Mouse (Mus musculus) kidney, adult 2 months (tissue): ENCODE results near the gene Cd33. TPM values are rescaled to one million over a fixed set of nuclear protein-coding genes. Genes with fewer than 3 reads are reported as not detected.

ENCODE experiments used
- DNase-seq: peaks from one replicate; pipeline ENCODE4 v3.0.0; 2021
- H3K27ac ChIP-seq: fragments of 200-500 bp; 2 replicates; pipeline ENCODE4 v1.5.1; 2012; ENCODE audit warnings: low read depth, low read length, control low read depth, inconsistent platforms; ENCODE audit not compliant: insufficient read depth
- H3K27me3 ChIP-seq: fragments of 200-500 bp; replicated peaks from 2 replicates; pipeline ENCODE4 v1.6.1; 2012; ENCODE audit warnings: mild to moderate bottlenecking, moderate library complexity, low read length, inconsistent platforms; ENCODE audit not compliant: control insufficient read depth, insufficient read depth
- H3K36me3 ChIP-seq: fragments of 200-500 bp; 2 replicates; pipeline ENCODE4 v1.6.1; 2012; ENCODE audit warnings: mild to moderate bottlenecking, moderate library complexity, low read length, inconsistent platforms; ENCODE audit not compliant: control insufficient read depth, insufficient read depth
- H3K4me1 ChIP-seq: fragments of 200-500 bp; 2 replicates; pipeline ENCODE4 v1.6.1; 2011; ENCODE audit warnings: low read length; ENCODE audit not compliant: control insufficient read depth, insufficient read depth
- H3K4me3 ChIP-seq: fragments of 200-500 bp; 2 replicates; pipeline ENCODE4 v1.5.1; 2011; ENCODE audit warnings: mild to moderate bottlenecking, low read depth, low read length, control low read depth; ENCODE audit not compliant: insufficient read depth
- CTCF ChIP-seq: fragments of 200-500 bp; conservative IDR thresholded peaks from 2 replicates; pipeline ENCODE4 v1.5.1; 2011; ENCODE audit warnings: low read depth, mild to moderate bottlenecking, control low read depth, low read length, moderate library complexity, mixed read lengths; ENCODE audit not compliant: insufficient read depth, insufficient read length
- POLR2A ChIP-seq: fragments of 200-500 bp; IDR thresholded peaks from one replicate; pipeline ENCODE4 v1.6.1; 2011; ENCODE audit warnings: low read depth, low read length, control low read depth
- WGBS: fragments of 180-500 bp; shearing (Covaris S2); methylation state at CpG from one replicate; pipeline ENCODE4 v1.1.7; 2018; 5-methylcytosine and 5-hydroxymethylcytosine counted together
- polyA plus RNA-seq: library from polyadenylated mRNA; depleted of rRNA; stranded (reverse); fragments of >200 nt; gene quantifications from 2 replicates; pipeline ENCODE4 v1.2.3, GENCODE M21; 2012

The Cd33 gene
- polyA plus RNA-seq, 1 experiment = 3.9 TPM

GRCm38 (mm10) chr7:43545656-43546545 is 1.7 kb upstream of the Cd33 start:
- H3K36me3 ChIP-seq = no peaks in the 10 kb centered on the region
- H3K27me3 ChIP-seq = no peaks in the 10 kb centered on the region
- H3K4me1 ChIP-seq = no peaks in the 10 kb centered on the region
- no peak overlapping the region for H3K27ac ChIP-seq
- TF ChIP-seq CTCF (no peak), POLR2A (no peak)
- WGBS = 34% methylated on average over 7 of the region's 7 CpGs
- DNase-seq = no peak
- H3K4me3 ChIP-seq = no peak overlapping the region

GRCm38 (mm10) chr7:43538524-43538923 is 5.7 kb downstream of the Cd33 start:
- Histone ChIP-seq H3K36me3 (no peaks in the 10 kb centered on the region), H3K4me3 (no peak overlapping the region), H3K4me1 (no peaks in the 10 kb centered on the region), H3K27me3 (no peaks in the 10 kb centered on the region), H3K27ac (no peak overlapping the region)
- 66% methylated on average over 4 of the region's 4 CpGs for WGBS
- no peak for TF ChIP-seq CTCF
- no peak for TF ChIP-seq POLR2A
- no peak for DNase-seq

- Histone ChIP-seq H3K27me3 (no peaks in the 10 kb centered on the region), H3K36me3 (no peaks in the 10 kb centered on the region), H3K4me1 (no peaks in the 10 kb centered on the region), H3K4me3 (no peak overlapping the region), H3K27ac (no peak overlapping the region)
- TF ChIP-seq CTCF = no peak
- no peak for TF ChIP-seq POLR2A
- 84% methylated on average over 9 of the region's 9 CpGs for WGBS
- DNase-seq = peak; percentile 12
Observed at GRCm38 (mm10) chr7:43532936-43533505, 11.2 kb downstream of the Cd33 start.

GRCm38 (mm10) chr7:43530216-43530785 is 13.9 kb downstream of the Cd33 start:
- 56% methylated on average over 8 of the region's 8 CpGs for WGBS
- H3K27ac ChIP-seq = no peak overlapping the region
- H3K27me3 ChIP-seq = no peaks in the 10 kb centered on the region
- H3K36me3 ChIP-seq = no peaks in the 10 kb centered on the region
- H3K4me1 ChIP-seq = no peaks in the 10 kb centered on the region
- no peak overlapping the region for H3K4me3 ChIP-seq
- no peak for DNase-seq
- TF ChIP-seq POLR2A = no peak
- no peak for TF ChIP-seq CTCF

- no peak for DNase-seq
- Histone ChIP-seq H3K27ac (no peak overlapping the region), H3K4me3 (no peak overlapping the region), H3K4me1 (no peaks in the 10 kb centered on the region), H3K36me3 (no peaks in the 10 kb centered on the region), H3K27me3 (no peaks in the 10 kb centered on the region)
- no peak for TF ChIP-seq POLR2A
- TF ChIP-seq CTCF = 0 out of 2 replicates have a peak, but pooled peaks have one; percentile 20
- WGBS = 53% methylated on average over 3 of the region's 3 CpGs
Observed at GRCm38 (mm10) chr7:43525313-43525712, 18.9 kb downstream of the Cd33 start.

GRCm38 (mm10) chr7:43522776-43523175 is 21.5 kb downstream of the Cd33 start:
- H3K27me3 ChIP-seq = no peaks in the 10 kb centered on the region
- no peak for DNase-seq
- no peaks in the 10 kb centered on the region for H3K4me1 ChIP-seq
- TF ChIP-seq CTCF = no peak
- no peak for TF ChIP-seq POLR2A
- H3K36me3 ChIP-seq = no peaks in the 10 kb centered on the region
- H3K27ac ChIP-seq = no peak overlapping the region
- no peak overlapping the region for H3K4me3 ChIP-seq
- WGBS = 71% methylated on average over 2 of the region's 2 CpGs

- no peak for TF ChIP-seq CTCF
- no peak for TF ChIP-seq POLR2A
- no peak overlapping the region for H3K27ac ChIP-seq
- 77% methylated on average over 15 of the region's 15 CpGs for WGBS
- DNase-seq = no peak
- no peaks in the 10 kb centered on the region for H3K36me3 ChIP-seq
- H3K27me3 ChIP-seq = no peaks in the 10 kb centered on the region; the same call in 1 of the 2 replicates
- H3K4me3 ChIP-seq = no peak overlapping the region
- H3K4me1 ChIP-seq = no peaks in the 10 kb centered on the region
Observed at GRCm38 (mm10) chr7:43518341-43518740, 25.9 kb downstream of the Cd33 start.
